Mouse (Mus musculus) liver, embryonic 16.5 days (tissue): Measurements from ENCODE around the gene Tcf15. TPM values are rescaled to one million over a fixed set of nuclear protein-coding genes. Genes with fewer than 3 reads are reported as not detected.
A peak's percentile ranks its signal among the peaks of the same experiment; 100 is the strongest.

Experiments used
- ATAC-seq: fragments of 200-750 bp; cut with Nextera tagmentation; 2 replicates; pipeline ENCODE4 v1.8.0; 2017; ENCODE audit warnings: low read depth, mild to moderate bottlenecking, moderate number of reproducible peaks, moderate library complexity
- H3K27ac ChIP-seq: fragments of 300-500 bp; sonication (generic); 2 replicates; pipeline ENCODE4 v1.5.1; 2014; ENCODE audit warnings: mild to moderate bottlenecking, low read length
- H3K27me3 ChIP-seq: fragments of 300-500 bp; sonication (generic); 2 replicates; pipeline ENCODE4 v1.6.1; 2014; ENCODE audit warnings: low read depth, low read length, mixed read lengths; ENCODE audit not compliant: control insufficient read depth, insufficient read depth
- H3K36me3 ChIP-seq: fragments of 300-500 bp; sonication (generic); 2 replicates; pipeline ENCODE4 v1.6.1; 2014; ENCODE audit warnings: mild to moderate bottlenecking; ENCODE audit not compliant: control insufficient read depth, insufficient read depth
- H3K4me1 ChIP-seq: fragments of 300-500 bp; sonication (generic); 2 replicates; pipeline ENCODE4 v1.6.1; 2014; ENCODE audit warnings: low read depth, low read length, mixed read lengths; ENCODE audit not compliant: control insufficient read depth
- H3K4me2 ChIP-seq: fragments of 300-500 bp; sonication (generic); 2 replicates; pipeline ENCODE4 v1.6.1; 2014; ENCODE audit warnings: low read depth, low read length, mixed read lengths
- H3K4me3 ChIP-seq: fragments of 300-500 bp; sonication (generic); 2 replicates; pipeline ENCODE4 v1.5.1; 2014; ENCODE audit warnings: low read depth, mild to moderate bottlenecking, low read length
- H3K9ac ChIP-seq: fragments of 300-500 bp; sonication (generic); 2 replicates; pipeline ENCODE4 v1.6.1; 2014; ENCODE audit warnings: low read depth, low read length
- H3K9me3 ChIP-seq: fragments of 300-500 bp; sonication (generic); replicated peaks from 2 replicates; pipeline ENCODE4 v1.6.1; 2016; ENCODE audit warnings: low read length; ENCODE audit not compliant: control insufficient read depth
- WGBS: fragments of 180-500 bp; shearing (Covaris S2); extraction: QIAGEN DNeasy Blood & Tissue Kit; methylation state at CpG from one replicate; pipeline ENCODE4 v1.1.7; 2014; ENCODE audit not compliant: insufficient replicate concordance; 5-methylcytosine and 5-hydroxymethylcytosine counted together
- polyA plus RNA-seq: library from polyadenylated mRNA; unstranded; fragments of >200 nt; fragmentation: Nextera tagmentation; extraction: Ambion mirVana; gene quantifications from 2 replicates; pipeline ENCODE4 v1.2.1, GENCODE M21; 2015

Gene Tcf15
- polyA plus RNA-seq, 1 experiment from 2014 or later = 0.22 TPM

DNA sequence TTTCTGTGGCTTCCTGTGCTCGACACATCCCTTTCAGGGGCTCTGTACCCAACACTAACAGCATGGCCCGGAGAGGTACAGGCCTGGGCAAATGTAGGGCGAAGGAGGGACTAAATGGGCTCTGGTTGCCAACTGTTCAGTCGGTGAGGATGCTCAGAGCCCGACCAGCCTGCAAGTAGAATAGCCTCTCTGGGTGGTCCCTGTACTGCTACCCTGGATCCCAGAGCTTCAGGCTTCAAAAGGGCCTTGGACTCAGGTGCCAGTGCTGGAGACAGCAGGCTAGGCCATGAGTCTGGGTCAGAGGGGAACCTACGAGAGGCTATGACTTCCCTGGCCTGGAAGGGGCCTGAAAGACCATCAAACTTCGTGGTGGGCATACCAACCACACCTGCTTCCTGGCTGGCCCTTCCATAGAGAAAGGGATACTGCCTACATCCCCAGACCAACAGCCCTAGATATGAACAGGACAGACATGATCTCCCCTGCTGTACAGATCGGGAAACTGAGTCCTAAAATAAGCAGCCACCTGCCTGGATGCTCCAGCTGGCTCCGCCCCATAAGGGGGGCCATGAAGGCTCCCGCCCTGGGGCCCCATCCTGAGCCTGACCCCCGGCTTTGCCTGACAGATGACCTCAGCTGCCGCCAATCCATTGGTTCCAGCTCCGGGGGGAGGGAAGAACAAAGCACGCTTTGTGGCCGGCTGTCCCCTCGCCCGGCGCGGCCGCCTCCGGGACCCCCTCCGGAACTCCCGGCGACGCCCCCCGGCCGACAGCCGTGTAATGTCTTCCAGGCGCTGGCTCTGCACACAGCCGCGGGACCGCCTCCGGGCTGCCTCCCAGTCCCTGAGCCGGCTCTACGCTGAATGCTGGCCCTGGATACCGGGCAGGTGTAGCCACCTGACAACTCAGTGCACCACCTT is 29.0 kb upstream of the Tcf15 start:
- Histone ChIP-seq H3K36me3 (no peaks in the 10 kb centered on the region), H3K4me2 (peak overlapping the region; percentile 0; the same call in 1 of the 2 replicates), H3K27ac (no peak overlapping the region), H3K9ac (no peak overlapping the region), H3K27me3 (peaks cover 13% of the 10 kb centered on the region), H3K9me3 (no peaks in the 10 kb centered on the region), H3K4me1 (peaks cover 20% of the 10 kb centered on the region), H3K4me3 (peak overlapping the region; percentile 17; the same call in 1 of the 2 replicates)
- WGBS = 18% methylated on average over 34 of the region's 36 CpGs
- no peak for ATAC-seq

DNA sequence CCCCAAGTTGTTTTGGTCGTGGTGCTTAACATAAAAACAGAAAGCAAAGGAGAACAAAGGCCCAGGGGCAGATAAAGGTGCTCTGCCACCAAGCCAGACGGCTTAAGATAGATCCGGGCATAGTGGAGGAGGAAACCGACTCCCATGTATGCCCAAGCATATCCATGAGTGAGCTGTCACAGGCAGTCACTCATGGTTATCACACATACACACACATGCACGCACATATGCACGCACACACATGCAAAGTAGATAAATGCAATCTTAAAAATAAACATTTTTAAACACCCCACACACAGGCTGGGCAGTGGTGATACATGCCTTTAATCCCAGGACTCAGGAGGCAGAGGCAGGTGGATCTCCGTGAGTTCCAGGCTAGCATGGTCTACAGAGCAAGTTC is 25.7 kb upstream of the Tcf15 start:
- H3K9me3 ChIP-seq = no peaks in the 10 kb centered on the region
- H3K4me1 ChIP-seq = peaks cover 29% of the 10 kb centered on the region
- H3K4me3 ChIP-seq = no peak overlapping the region
- no peak overlapping the region for H3K4me2 ChIP-seq
- H3K27ac ChIP-seq = no peak overlapping the region
- WGBS = 43% methylated on average over 7 of the region's 7 CpGs
- no peaks in the 10 kb centered on the region for H3K36me3 ChIP-seq
- ATAC-seq = peak; percentile 67
- H3K27me3 ChIP-seq = peaks cover 13% of the 10 kb centered on the region
- no peak overlapping the region for H3K9ac ChIP-seq

DNA sequence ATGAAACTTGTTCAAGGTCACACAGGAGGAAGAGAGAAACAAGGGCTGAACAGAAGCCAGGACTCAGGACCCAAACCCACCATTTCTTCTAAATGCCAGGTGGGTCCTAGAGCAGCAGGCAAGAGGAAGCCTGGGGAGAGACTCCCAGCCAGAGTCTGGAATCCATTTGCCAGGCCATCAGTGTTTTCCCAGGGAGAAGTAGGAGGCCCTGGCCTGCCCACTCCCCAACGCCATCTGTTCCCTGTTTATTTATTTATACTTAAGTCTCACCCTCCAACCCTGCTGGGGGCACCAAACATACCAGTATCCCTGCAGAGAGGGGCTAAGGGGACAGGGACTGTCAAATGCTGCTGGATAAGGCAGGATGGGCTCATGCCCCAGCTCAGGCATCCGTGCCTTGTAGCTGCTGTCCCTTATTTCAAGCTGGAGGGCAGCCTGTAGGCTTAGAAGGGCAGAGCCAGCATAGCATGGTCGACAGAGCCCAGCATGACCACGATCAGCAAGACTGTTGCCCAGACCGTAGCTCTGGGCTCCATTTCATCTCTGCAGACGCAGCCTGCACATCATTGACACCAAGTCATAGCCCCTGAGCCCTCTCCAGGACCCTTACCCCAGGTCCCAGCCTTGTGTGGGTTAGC is 24.0 kb upstream of the Tcf15 start:
- H3K9me3 ChIP-seq = no peaks in the 10 kb centered on the region
- peaks cover 9% of the 10 kb centered on the region for H3K27me3 ChIP-seq
- peaks cover 40% of the 10 kb centered on the region for H3K4me1 ChIP-seq
- ATAC-seq = no peak
- no peak overlapping the region for H3K4me2 ChIP-seq
- WGBS = 49% methylated on average over 6 of the region's 6 CpGs
- H3K27ac ChIP-seq = no peak overlapping the region
- H3K36me3 ChIP-seq = no peaks in the 10 kb centered on the region
- H3K9ac ChIP-seq = no peak overlapping the region
- H3K4me3 ChIP-seq = no peak overlapping the region

DNA sequence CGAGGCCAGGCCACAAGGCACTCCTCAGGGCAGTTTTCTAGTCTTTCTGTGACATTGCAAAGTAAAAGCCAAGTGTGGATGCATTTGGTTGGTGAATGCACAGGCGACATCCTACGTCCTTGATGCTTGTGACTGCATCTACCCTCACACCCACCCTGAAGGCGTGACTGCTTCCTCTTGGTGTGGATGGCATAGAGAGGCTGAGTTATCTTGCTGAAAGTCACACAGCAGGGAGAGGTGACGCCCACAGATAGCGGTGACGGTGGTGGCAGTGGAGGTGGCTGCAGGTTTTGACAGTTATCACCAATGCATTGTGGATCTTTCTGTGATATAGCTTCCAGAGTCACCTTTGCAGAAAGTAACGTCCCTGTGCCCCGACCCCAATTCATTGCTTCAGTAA is 20.5 kb upstream of the Tcf15 start:
- Histone ChIP-seq H3K9ac (no peak overlapping the region), H3K4me2 (peak overlapping the region; percentile 37), H3K36me3 (no peaks in the 10 kb centered on the region), H3K27ac (no peak overlapping the region; the same call in 1 of the 2 replicates), H3K4me1 (peaks cover 20% of the 10 kb centered on the region), H3K27me3 (no peaks in the 10 kb centered on the region), H3K4me3 (no peak overlapping the region), H3K9me3 (no peaks in the 10 kb centered on the region)
- 20% methylated on average over 9 of the region's 9 CpGs for whole genome bisulfite sequencing
- ATAC-seq = peak; percentile 99

DNA sequence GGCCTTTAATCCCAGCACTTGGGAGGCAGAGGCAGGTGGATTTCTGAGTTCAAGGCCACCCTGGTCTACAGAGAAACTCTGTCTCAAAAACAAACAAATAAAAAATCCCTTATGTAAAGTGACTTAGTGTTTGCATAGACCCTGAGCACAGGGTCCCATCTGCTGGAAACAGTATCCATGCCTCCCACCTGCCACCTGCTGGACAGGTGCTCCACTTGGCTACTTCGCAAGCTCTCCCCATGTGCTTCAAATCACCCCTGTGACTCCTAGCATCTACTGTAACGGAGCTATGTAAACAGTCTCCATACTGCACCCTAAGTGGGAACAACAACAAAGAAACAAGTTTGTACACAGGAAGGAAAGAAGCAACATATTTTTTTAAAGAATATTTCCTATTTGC is 14.8 kb upstream of the Tcf15 start:
- Histone ChIP-seq H3K4me2 (no peak overlapping the region), H3K9ac (no peak overlapping the region), H3K27ac (no peak overlapping the region), H3K4me3 (no peak overlapping the region), H3K27me3 (peaks cover 5% of the 10 kb centered on the region), H3K4me1 (peaks cover 2% of the 10 kb centered on the region; the same call in 1 of the 2 replicates), H3K9me3 (no peaks in the 10 kb centered on the region), H3K36me3 (no peaks in the 10 kb centered on the region)
- no peak for ATAC-seq
- 58% methylated on average over 2 of the region's 2 CpGs for WGBS

DNA sequence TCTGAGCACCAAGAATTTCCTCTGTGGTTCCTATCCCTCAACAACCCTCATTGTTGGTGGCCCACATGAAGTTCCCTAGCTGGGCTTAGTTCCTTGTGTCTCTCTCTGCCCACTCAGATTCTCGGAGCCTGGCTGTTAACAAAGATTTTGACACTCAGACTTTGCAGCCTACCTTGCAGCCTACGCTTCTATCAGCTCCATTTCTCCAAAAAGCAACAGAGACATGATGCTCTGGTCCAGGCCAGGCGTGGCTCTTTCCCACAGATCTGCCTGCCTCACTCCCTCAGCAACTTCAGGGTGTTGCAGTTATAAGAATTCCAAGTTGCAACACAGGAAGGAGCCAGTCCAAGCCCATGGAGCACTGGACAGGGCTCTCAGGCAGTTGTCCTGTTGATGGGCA is 13.6 kb upstream of the Tcf15 start:
- Histone ChIP-seq H3K9me3 (no peaks in the 10 kb centered on the region), H3K27ac (no peak overlapping the region), H3K4me2 (no peak overlapping the region), H3K9ac (no peak overlapping the region), H3K27me3 (peaks cover 5% of the 10 kb centered on the region), H3K36me3 (no peaks in the 10 kb centered on the region), H3K4me1 (no peaks in the 10 kb centered on the region; the same call in 1 of the 2 replicates), H3K4me3 (no peak overlapping the region)
- ATAC-seq = no peak
- WGBS = 42% methylated on average over 3 of the region's 3 CpGs

DNA sequence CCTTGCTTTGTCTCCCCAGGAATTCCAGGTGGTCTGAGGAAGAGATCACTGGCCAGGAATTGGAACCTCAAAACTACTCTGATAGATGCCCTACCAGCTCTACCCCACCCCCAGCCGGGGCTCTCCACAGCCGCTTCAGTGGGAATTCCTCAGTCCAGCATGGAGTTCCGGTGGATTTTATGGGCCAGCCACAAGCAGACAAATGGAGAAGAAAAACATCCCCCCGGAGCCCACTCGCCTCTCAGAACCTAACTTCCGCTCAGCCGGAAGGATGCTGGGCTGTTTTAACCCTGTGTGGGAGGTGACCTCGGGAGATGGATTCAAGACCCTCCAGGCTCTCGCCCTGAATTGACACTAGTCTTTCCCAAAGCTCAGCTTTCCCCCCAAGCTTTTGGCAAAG is 11.3 kb upstream of the Tcf15 start:
- no peak overlapping the region for H3K27ac ChIP-seq
- no peaks in the 10 kb centered on the region for H3K9me3 ChIP-seq
- peaks cover 5% of the 10 kb centered on the region for H3K27me3 ChIP-seq
- H3K4me2 ChIP-seq = no peak overlapping the region
- no peak overlapping the region for H3K9ac ChIP-seq
- H3K4me1 ChIP-seq = no peaks in the 10 kb centered on the region
- no peak for ATAC-seq
- no peaks in the 10 kb centered on the region for H3K36me3 ChIP-seq
- no peak overlapping the region for H3K4me3 ChIP-seq
- 48% methylated on average over 9 of the region's 9 CpGs for WGBS

DNA sequence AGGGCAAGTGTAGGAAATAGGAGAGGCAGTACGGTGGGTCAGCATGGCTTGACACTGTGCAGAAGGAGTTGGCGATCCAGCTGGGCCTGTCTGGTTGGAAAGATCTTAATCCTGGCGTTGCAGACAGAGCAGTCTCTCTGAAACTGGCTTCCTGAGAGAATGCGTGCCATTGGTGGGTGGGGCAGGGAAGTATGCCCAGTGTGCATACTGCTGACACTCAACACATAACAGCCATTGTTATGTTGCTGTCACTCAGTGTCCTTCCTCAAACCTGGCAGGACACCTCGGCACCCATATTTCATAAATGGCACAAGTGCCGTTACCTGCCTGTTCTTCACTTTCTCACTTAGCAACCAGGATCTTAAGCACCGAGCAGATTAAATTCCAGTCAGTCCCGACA is 10.7 kb upstream of the Tcf15 start:
- H3K4me2 ChIP-seq = no peak overlapping the region
- no peak for ATAC-seq
- H3K36me3 ChIP-seq = no peaks in the 10 kb centered on the region
- H3K27me3 ChIP-seq = peaks cover 5% of the 10 kb centered on the region
- H3K9ac ChIP-seq = no peak overlapping the region
- no peak overlapping the region for H3K4me3 ChIP-seq
- H3K9me3 ChIP-seq = no peaks in the 10 kb centered on the region
- no peaks in the 10 kb centered on the region for H3K4me1 ChIP-seq
- H3K27ac ChIP-seq = no peak overlapping the region
- 49% methylated on average over 8 of the region's 8 CpGs for WGBS
